Mouse (Mus musculus): Measurements from ENCODE around the gene Clic4. TPM values are rescaled to one million over a fixed set of nuclear protein-coding genes. Genes with fewer than 3 reads are reported as not detected.

Gene Clic4
- 231 TPM for polyA plus RNA-seq (2014; fragmentation: Illumina TruSeq; extraction: RNeasy Lipid Tissue Mini Kit (QIAGEN cat#74804); ENCODE audit: low read depth, low replicate concordance)

GRCm38 (mm10) chr4:135272640-135273306 is at the start of gene Clic4:
Clic4 (minus strand) TSS chr4:135272814.

Other genes starting within 250 kb of the Clic4 start
- gene Runx3, start 152.2 kb downstream of the Clic4 start, polyA plus RNA-seq (2014; fragmentation: Illumina TruSeq; extraction: RNeasy Lipid Tissue Mini Kit (QIAGEN cat#74804); ENCODE audit: low read depth, low replicate concordance), result 0.13 TPM
- 95.8 TPM for gene Srrm1, start 80.5 kb upstream of the Clic4 start, polyA plus RNA-seq (2014; fragmentation: Illumina TruSeq; extraction: RNeasy Lipid Tissue Mini Kit (QIAGEN cat#74804); ENCODE audit: low read depth, low replicate concordance)
- gene Ncmap, start 125.4 kb upstream of the Clic4 start, polyA plus RNA-seq (2014; fragmentation: Illumina TruSeq; extraction: RNeasy Lipid Tissue Mini Kit (QIAGEN cat#74804); ENCODE audit: low read depth, low replicate concordance), result not detected
- 7.1 TPM for gene Rcan3, start 161.0 kb upstream of the Clic4 start, polyA plus RNA-seq (2014; fragmentation: Illumina TruSeq; extraction: RNeasy Lipid Tissue Mini Kit (QIAGEN cat#74804); ENCODE audit: low read depth, low replicate concordance)
- gene Stpg1, start 222.0 kb upstream of the Clic4 start, polyA plus RNA-seq (2014; fragmentation: Illumina TruSeq; extraction: RNeasy Lipid Tissue Mini Kit (QIAGEN cat#74804); ENCODE audit: low read depth, low replicate concordance), result 0.37 TPM
- 19.5 TPM for gene Nipal3, start 222.2 kb upstream of the Clic4 start, polyA plus RNA-seq (2014; fragmentation: Illumina TruSeq; extraction: RNeasy Lipid Tissue Mini Kit (QIAGEN cat#74804); ENCODE audit: low read depth, low replicate concordance)